Mouse (Mus musculus) adrenal gland, postnatal 25 days (tissue): ENCODE data around the gene Erbb4. TPM values are rescaled to one million over a fixed set of nuclear protein-coding genes. Genes with fewer than 3 reads are reported as not detected.

ENCODE experiments used
- DNase-seq: peaks from one replicate; pipeline ENCODE4 v3.0.0; 2021; ENCODE audit warnings: mixed read lengths
- total RNA-seq: library from RNA; stranded (reverse); gene quantifications from 2 replicates; pipeline ENCODE4 v1.2.3, GENCODE M21; 2021

Gene Erbb4
- total RNA-seq, 1 experiment from 2014 or later: 0.94 TPM

- no peak for DNase-seq
Observed at GRCm38 (mm10) chr1:68517820-68518219, 590.0 kb downstream of the Erbb4 start.

GRCm38 (mm10) chr1:68503873-68504272 is 604.0 kb downstream of the Erbb4 start:
- no peak for DNase-seq

- no peak for DNase-seq
Observed at GRCm38 (mm10) chr1:68501561-68501960, 606.3 kb downstream of the Erbb4 start.

GRCm38 (mm10) chr1:68466390-68466960 is 641.4 kb downstream of the Erbb4 start:
- no peak for DNase-seq

GRCm38 (mm10) chr1:68451274-68451673 is 656.6 kb downstream of the Erbb4 start:
- DNase-seq: no peak

- no peak for DNase-seq
Observed at GRCm38 (mm10) chr1:68424336-68424983, 683.4 kb downstream of the Erbb4 start.

GRCm38 (mm10) chr1:68401204-68401603 is 706.7 kb downstream of the Erbb4 start:
- DNase-seq: no peak

- no peak for DNase-seq
Observed at GRCm38 (mm10) chr1:68371531-68371930, 736.3 kb downstream of the Erbb4 start.

- no peak for DNase-seq
Observed at GRCm38 (mm10) chr1:68333714-68334113, 774.1 kb downstream of the Erbb4 start.

GRCm38 (mm10) chr1:68305813-68306212 is 802.0 kb downstream of the Erbb4 start:
- DNase-seq: no peak

GRCm38 (mm10) chr1:68284443-68284842 is 823.4 kb downstream of the Erbb4 start:
- DNase-seq: no peak

- DNase-seq: no peak
Observed at GRCm38 (mm10) chr1:68275819-68276218, 832.0 kb downstream of the Erbb4 start.

- DNase-seq: no peak
Observed at GRCm38 (mm10) chr1:68178580-68178979, 929.3 kb downstream of the Erbb4 start.

- DNase-seq: no peak
Observed at GRCm38 (mm10) chr1:68155253-68155652, 952.6 kb downstream of the Erbb4 start.

- no peak for DNase-seq
Observed at GRCm38 (mm10) chr1:68150572-68150971, 957.3 kb downstream of the Erbb4 start.

GRCm38 (mm10) chr1:68142562-68143350 is 965.1 kb downstream of the Erbb4 start:
- DNase-seq: no peak

GRCm38 (mm10) chr1:68134943-68135342 is 972.9 kb downstream of the Erbb4 start:
- DNase-seq: no peak

GRCm38 (mm10) chr1:68134450-68134849 is 973.4 kb downstream of the Erbb4 start:
- DNase-seq: no peak

GRCm38 (mm10) chr1:68123541-68123940 is 984.3 kb downstream of the Erbb4 start:
- DNase-seq: no peak

- DNase-seq: no peak
Observed at GRCm38 (mm10) chr1:68120364-68120763, 987.5 kb downstream of the Erbb4 start.

GRCm38 (mm10) chr1:68115721-68116120 is 992.1 kb downstream of the Erbb4 start:
- no peak for DNase-seq

- peak; percentile 18 for DNase-seq
Observed at GRCm38 (mm10) chr1:68106543-68106860, 1001.4 kb downstream of the Erbb4 start.

- no peak for DNase-seq
Observed at GRCm38 (mm10) chr1:68105834-68106542, 1001.9 kb downstream of the Erbb4 start.
